Mouse (Mus musculus) embryo, embryonic 11 days (tissue): ENCODE results near the gene Echs1.

ENCODE experiments used
- DNase-seq: peaks from one replicate; pipeline ENCODE4 v3.0.0-alpha.2; 2015

The Echs1 gene

GRCm38 (mm10) chr7:140060936-140061831, 55.1 kb downstream of the Echs1 start:
- DNase-seq: peak; percentile 90

- no peak for DNase-seq
Measured at GRCm38 (mm10) chr7:140059601-140060000, 56.7 kb downstream of the Echs1 start.

- DNase-seq: no peak
Measured at GRCm38 (mm10) chr7:140058528-140058927, 57.7 kb downstream of the Echs1 start.

- DNase-seq: peak; percentile 94
Measured at GRCm38 (mm10) chr7:140057413-140058407, 58.6 kb downstream of the Echs1 start.
